Mouse (Mus musculus): Measurements from ENCODE around the gene Trabd2b. TPM values are rescaled to one million over a fixed set of nuclear protein-coding genes. Genes with fewer than 3 reads are reported as not detected.
A peak's percentile ranks its signal among the peaks of the same experiment; 100 is the strongest.

Gene Trabd2b
- total RNA-seq, 2 experiments from 2014 or later: 4.1 to 4.9 TPM

DNA sequence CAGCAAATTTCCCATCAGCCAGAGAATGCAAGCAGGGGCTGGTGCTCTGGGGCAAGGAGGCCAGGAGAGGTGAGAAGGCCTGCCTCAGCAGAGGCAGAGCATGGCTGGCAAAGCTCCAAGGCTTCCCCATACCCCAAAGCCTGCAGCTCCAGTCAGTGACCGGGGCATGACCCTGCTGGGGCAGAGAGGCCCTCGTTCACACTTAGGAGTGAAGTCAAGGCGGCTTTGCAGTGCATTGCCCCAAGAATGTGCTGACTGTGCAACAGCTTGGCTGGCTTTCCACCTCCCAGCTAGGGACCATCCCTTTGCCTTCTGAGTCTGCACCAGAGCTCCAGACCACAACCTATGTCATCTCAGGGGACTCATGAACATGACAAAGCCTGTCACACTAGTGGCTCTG lies 152.0 kb downstream of the Trabd2b start:
- intact Hi-C loops (cut with DNase I): no loop called here
- DNase-seq (ENCODE audit: low spot score in 2 of 2): no peak

GRCm38 (mm10) chr4:114560638-114561216 lies 154.2 kb downstream of the Trabd2b start:
- no peak for DNase-seq (ENCODE audit: low spot score in 2 of 2)
- intact Hi-C loops (cut with DNase I): no loop called here

DNA sequence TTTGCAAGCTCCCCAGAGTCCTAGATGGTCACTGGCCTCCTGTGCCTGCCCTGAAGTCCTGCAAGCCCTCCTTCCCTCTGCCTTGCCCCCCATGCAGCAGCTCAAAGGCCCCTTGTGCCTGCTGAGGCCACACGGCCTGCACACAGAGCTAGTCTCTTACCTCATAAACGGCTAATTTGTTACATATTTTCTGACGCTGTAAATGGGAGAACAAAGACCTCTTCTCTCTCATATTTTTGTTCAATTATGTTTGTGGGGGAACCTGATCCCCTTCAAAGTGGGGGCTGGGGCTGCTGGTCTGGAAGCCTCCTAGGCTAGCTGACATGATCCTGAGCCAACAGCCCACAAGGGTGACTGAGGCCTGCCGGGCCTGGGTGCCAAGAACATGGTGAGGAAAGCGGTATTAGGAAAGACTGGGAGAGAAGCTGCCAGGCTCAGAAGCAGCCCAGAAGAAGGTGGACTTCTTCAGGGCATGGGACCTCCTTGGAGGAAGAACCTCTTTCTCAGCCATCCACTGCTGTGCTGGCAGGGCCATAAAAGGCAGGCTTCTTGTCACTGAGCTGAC lies 157.7 kb downstream of the Trabd2b start:
- no peak for DNase-seq (ENCODE audit: low spot score in 2 of 2)
- intact Hi-C loops (cut with DNase I): no loop called here

DNA sequence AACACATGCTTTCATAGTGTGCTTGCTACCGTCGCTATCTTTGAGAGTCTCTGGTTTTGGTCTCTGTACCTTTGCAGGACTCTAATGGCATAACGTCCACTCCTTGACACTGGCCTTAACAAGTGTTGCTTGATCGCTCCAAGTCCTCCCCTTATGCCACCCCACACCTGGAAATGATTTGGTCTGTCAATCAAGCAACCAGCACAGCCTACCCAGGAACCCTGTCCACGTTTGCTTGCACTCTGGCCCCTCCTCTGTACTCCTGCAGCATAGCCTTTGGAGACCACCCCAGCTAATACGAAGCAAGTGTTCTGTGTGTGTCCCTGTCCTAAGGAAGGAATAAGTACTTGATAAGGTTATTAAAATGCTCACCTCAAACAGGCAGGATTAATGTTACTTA lies 161.1 kb downstream of the Trabd2b start:
- no peak for DNase-seq (ENCODE audit: low spot score in 2 of 2)
- intact Hi-C loops (cut with DNase I): no loop called here

DNA sequence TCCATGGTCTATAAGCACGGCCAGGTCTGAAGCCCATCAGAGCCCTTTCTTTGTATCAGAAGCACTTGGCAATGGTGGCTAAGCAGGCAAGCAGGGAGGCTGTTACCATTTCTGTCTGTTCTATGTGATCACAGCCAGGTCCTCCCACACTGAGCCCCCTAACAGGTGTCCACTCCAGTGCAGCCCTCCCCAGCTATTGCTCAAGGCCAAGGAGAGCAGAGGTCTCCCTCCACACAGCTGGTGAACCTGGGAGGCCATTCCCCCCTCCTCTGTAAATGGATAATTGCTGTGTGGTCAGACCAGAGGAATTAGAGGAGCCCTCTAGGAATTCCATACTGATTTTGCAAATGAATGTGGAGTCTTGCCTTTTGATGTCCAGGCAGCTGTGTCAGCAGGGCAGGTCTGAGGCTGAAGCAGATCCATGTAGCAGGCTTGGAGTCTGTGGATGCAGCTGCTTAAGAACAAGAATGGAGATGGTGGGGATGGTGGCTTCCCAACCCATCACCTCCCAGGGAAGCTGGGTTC lies 161.6 kb downstream of the Trabd2b start:
- intact Hi-C loops (cut with DNase I): no loop called here
- no peak for DNase-seq (ENCODE audit: low spot score in 2 of 2)

GRCm38 (mm10) chr4:114578153-114578950 lies 171.8 kb downstream of the Trabd2b start:
- peak in 1 of 2 experiments; percentile 57 for DNase-seq (ENCODE audit: low spot score in 2 of 2)
- intact Hi-C loops (cut with DNase I): no loop called here

DNA sequence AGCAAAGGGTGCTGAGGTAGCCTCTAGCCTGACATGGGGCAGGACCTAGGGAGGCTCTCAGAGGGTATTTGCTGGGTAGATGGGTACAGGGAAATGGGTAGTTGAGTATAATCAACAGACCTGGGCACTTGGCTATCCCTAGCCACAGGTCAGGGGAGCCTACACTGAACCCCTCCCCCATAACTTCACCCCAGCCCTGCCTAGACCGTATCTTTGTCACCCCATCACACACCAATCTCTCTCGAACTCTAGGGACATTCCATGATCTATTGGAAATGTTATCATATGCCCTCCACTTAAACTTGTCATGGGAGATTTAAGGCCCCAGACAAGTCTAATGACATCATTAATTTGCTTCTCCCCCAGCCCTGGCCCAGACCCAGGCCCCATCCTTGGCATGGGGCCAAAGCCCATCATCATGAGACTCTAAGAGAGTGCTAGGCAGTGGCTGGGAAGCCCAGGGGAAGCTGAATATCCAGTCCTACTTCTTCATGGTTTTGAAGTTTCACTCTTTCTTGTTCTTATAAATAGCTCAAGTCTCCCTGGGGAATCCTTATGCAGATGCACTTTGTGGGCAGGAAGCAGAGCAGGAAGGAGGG lies 177.1 kb downstream of the Trabd2b start:
- intact Hi-C loops (cut with DNase I): no loop called here
- no peak for DNase-seq (ENCODE audit: low spot score in 2 of 2)

DNA sequence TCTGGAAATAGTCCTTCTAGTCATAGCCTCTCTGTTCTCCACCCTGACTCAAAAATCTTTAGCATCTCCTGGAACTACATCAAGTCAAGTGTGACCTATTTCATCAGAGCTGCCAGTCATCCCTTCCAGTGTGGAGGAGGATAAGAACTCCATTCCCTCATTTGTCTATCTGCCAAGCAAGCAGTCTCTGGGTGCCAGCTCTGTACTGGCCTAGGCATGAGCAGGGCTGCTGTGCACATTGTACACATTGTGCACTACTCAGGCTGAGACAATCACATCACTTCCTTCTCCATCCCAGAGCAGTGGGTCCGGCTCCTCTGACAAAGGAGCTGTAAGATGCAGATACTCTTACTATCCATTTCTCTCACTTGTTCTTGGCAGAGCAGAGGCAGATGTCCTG lies 178.2 kb downstream of the Trabd2b start:
- intact Hi-C loops (cut with DNase I): no loop called here
- DNase-seq (ENCODE audit: low spot score in 2 of 2): peak in 1 of 2 experiments; percentile 8

- no peak for DNase-seq (ENCODE audit: low spot score in 2 of 2)
- intact Hi-C loops (cut with DNase I): no loop called here
Measured at GRCm38 (mm10) chr4:114593554-114594215, 187.2 kb downstream of the Trabd2b start.

DNA sequence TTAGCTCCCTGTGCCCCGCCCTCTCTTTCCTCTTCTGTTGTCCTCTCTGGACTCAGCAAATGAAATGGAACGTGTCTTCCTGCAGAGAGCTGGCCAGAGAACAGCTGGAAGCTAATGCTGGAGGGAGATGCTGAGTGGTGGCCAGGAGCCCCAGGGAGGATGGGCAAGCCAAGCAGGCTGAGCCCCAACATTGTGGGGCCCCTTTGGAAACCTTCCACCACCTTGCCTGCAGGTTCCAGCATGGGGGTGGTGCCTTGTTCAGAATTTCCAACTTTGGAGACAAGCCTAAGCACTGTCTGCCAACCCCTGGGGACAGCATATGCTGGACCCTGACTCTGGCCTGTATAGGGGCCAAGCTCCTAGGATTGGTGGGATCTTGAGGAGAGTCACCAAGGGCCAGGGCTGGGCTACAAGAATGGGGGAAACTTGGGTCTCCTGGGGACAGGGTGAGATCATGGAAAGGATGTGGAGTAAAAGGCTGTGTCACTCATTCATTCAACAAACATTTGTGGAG lies 188.7 kb downstream of the Trabd2b start:
- intact Hi-C loops (cut with DNase I): no loop called here
- no peak for DNase-seq (ENCODE audit: low spot score in 2 of 2)

GRCm38 (mm10) chr4:114599121-114599520 lies 192.6 kb downstream of the Trabd2b start:
- intact Hi-C loops (cut with DNase I): no loop called here
- no peak for DNase-seq (ENCODE audit: low spot score in 2 of 2)

- DNase-seq (ENCODE audit: low spot score in 2 of 2): no peak
- intact Hi-C loops (cut with DNase I): no loop called here
Measured at GRCm38 (mm10) chr4:114601201-114602009, 194.9 kb downstream of the Trabd2b start.

DNA sequence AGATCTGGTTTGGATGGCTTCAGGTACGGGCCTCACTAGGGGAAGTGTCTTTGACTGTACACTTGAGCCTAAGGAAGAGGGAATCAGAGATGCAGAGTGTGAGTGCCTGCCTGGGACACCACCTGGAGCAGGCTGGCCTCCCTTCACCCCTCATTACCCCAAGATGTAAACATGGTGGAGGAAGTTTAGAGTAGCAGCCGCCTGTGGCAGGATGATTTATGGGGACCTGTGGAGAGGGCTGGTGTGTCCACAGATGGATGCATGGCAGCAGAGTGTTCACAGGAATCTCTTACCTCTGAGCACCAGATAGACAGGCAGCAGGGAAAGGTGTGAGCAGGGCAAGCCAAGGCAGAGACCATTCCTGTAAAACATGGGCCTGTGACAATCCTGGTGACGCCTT lies 199.1 kb downstream of the Trabd2b start:
- DNase-seq (ENCODE audit: low spot score in 2 of 2): no peak
- intact Hi-C loops (cut with DNase I): no loop called here

- no peak for DNase-seq (ENCODE audit: low spot score in 2 of 2)
- intact Hi-C loops (cut with DNase I): no loop called here
Measured at GRCm38 (mm10) chr4:114607873-114608272, 201.3 kb downstream of the Trabd2b start.

DNA sequence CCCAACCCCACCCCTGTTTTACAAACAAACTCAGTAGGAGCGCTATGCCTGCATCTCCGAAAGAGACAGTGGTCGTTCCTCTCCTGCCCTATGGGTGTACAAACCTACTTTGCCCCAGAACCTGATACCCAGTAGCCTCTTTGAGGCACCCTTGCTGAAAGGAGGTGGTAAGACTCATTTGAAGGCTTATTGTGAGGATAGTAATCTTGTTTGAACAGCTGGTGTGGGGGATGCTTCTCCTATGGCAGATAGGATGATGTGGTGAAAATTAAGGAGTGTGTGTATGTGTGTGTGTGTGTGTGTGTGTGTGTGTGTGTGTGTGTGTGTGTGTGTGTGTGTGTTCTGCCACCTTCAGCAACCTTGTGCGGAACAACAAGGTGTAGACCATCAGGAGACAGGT lies 202.8 kb downstream of the Trabd2b start:
- DNase-seq (ENCODE audit: low spot score in 2 of 2): peak in 1 of 2 experiments; percentile 33

DNA sequence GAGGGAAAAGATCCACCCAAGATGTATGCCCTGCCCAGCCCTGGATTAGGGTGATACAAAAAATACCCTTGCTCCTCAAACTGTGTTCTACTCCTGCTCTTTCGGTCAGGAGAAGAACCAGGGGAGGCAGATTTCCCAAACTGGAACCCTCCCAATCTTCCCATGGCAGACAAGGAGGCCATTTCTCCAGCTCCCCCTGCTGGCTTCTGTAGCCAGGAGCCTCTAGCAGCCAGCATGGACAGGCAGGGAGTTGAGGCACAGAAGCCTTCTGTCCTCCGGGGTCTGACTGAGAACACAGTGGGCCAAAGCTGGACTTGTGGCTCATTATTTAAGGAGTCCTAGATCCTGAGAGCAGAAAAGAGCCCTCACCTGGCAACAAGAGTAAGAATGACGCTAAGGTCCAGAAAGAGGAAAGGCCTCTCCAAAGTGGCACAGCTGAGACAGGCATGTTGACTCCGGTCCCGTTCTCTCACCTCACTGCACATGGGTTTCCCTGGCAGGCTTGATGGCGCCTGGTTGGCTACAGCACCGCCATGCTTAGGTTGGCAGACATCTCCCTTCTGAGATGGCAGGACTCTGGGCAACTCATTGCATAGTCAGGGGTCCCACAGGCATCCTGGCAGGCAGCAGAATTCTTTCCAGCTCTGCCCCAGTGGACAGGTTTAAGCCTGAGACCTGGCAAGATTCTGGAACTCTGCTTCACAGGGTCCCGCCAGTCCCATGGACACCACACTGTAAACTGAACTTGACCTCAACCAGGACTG lies 204.8 kb downstream of the Trabd2b start:
- peak in 1 of 2 experiments; percentile 30 for DNase-seq (ENCODE audit: low spot score in 2 of 2)
- intact Hi-C loops (cut with DNase I): no loop called here

More for the DNA sequence above, 202.8 kb downstream of the Trabd2b start:
- intact Hi-C loops (cut with DNase I): no loop called here

DNA sequence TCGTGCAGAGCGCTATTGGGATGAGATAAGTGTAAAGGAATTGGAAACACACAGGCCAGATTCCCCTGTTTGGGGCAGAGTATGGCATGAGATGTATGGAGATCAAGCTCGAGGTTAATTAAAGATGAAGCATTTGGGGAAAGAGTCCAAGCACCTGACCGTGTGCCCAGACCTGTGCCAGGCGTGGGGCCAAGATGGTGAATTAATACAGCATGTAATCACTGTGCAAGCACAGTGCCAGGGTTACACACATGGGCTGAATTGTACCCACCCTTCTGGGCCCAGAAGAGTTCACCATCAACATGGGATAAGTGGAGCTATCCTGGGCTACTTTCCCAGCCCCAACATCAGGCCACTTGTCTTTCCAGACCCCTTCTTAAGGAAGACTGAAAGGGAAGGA lies 205.5 kb downstream of the Trabd2b start:
- no peak for DNase-seq (ENCODE audit: low spot score in 2 of 2)
- intact Hi-C loops (cut with DNase I): no loop called here

GRCm38 (mm10) chr4:114612827-114613226 lies 206.3 kb downstream of the Trabd2b start:
- DNase-seq (ENCODE audit: low spot score in 2 of 2): no peak
- intact Hi-C loops (cut with DNase I): no loop called here

All from left cerebral cortex, postnatal 14 days (tissue).